Mouse (Mus musculus) thymus, postnatal 36 days (tissue): ENCODE results near the gene Dis3l2.

ENCODE experiments used
- DNase-seq, 2 experiments: peaks; one replicate each; pipeline ENCODE4 v3.0.0; 2022; ENCODE audit warnings: mixed read lengths in 2 of 2

Gene Dis3l2

DNA sequence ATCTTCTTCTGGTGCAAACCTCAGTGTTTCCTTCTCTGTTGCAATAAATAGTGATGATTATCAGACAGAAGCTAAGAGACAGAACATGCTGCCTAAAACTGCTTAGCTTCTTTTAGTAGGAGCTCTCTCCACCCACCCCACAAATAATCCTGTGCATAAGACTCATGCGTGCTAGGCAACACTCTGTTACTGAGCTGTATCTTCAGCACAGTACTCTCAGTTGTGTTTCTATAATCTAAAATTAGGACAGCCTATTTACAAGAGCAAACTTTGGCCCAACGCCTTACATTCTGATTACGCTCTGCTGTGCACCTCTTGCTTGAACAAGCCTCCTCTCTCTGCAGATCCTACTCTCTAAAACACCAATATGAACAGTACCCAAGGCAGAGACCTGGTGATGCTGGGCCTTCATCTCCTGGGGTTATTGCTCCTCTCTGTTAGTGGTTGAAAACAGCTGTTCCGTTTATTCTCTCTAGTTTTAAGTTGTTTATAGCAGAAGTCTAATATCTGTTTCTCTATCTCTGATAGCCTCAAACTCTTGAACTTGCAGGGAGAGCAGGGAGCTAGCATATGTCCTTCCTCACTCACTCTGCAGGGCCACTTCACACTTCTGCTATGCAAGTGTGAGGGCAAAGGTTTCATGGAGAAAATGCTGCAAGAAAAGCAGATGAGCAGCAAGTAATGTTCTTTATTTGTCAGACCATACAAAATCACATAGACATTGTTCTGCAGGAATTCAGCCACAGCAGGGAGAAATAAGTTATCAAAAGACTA lies 228.2 kb downstream of the Dis3l2 start:
- DNase-seq: no peak

- no peak for DNase-seq
Measured at GRCm38 (mm10) chr1:86932810-86933209, 229.2 kb downstream of the Dis3l2 start.

DNA sequence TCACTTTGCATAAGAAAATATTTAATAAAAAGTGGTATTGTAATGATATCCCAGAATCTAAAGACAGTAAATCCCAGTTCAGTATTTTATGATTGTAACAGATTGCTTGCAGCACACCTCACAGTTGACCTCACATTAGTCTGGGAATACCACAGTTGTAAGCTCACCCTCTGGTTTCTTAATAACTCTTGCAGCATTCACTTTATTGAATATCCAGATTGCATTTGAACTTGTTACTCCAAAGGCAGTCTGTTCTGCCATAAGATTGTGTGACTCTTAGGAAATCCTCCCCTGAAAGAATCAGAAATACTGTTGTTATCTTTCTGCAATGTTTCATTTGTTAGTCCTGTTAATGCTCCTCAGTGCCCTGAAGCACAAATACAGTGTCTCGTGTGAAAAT lies 230.0 kb downstream of the Dis3l2 start:
- DNase-seq: no peak

- DNase-seq: no peak
Measured at GRCm38 (mm10) chr1:86951501-86952205, 248.0 kb downstream of the Dis3l2 start.

DNA sequence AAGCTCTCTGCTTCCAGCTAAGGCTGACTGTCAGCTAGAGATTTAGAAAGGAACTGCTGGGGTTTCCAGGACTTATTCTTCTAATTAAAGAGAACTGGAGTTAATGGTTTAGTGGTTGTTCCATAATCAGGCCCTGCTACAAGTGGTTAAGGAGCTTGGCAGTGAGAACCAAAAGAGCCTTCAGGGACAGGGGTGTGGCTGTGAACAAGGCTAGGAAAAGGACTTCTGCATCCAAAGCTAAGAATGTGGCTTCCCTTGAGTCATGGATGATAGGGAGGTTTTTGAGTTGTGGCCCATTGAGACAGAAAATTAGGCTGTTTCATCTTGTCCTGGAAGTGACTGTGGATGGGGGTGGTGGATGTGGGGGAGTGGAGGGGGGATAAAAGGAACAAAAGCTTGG lies 252.2 kb downstream of the Dis3l2 start:
- no peak for DNase-seq

- DNase-seq: no peak
Measured at GRCm38 (mm10) chr1:86968261-86968964, 264.8 kb downstream of the Dis3l2 start.

DNA sequence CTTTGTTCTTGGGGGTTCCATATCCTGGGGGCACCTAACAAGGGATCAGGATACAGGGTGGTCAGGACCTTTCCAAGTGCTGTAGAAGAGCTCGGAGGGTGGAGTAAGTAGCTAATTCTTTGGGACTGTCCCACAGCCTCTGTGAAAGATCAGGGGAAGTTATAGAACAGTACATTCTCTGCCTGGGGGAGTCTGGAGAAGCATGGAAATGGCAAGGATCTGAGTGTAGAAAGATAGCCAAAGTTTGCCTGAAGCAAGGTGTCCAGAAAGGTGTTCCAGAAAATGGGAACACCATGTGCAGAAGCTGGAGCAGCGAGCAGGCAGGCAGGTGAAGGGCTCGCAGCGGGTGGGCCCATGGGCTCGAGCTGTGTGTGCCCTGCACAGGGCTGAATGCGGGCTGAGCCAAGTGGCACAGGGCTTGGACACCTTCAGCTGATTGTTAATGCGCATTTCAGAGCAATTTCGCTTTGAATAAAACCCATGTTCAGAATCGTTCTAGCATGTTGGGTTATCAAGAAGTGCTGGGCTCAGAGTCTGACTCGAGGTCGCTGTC lies 265.6 kb downstream of the Dis3l2 start:
- no peak for DNase-seq

GRCm38 (mm10) chr1:86972693-86973092 lies 269.1 kb downstream of the Dis3l2 start:
- DNase-seq: no peak

DNA sequence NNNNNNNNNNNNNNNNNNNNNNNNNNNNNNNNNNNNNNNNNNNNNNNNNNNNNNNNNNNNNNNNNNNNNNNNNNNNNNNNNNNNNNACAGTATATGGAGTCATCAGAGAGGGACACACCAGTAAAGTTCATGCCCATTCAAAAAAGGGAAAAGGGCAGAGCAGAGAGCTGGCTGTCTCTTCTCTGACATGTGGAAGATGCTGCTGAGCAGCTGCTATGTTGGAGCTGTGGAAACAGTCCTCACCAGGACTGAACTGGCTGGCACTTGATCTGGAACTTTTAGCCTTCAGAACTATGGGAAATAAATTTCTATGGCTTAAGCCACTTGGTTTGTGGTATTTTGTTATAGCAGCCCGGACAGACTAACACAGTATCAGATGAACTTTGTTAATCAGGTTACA lies 273.4 kb downstream of the Dis3l2 start:
- no peak for DNase-seq

DNA sequence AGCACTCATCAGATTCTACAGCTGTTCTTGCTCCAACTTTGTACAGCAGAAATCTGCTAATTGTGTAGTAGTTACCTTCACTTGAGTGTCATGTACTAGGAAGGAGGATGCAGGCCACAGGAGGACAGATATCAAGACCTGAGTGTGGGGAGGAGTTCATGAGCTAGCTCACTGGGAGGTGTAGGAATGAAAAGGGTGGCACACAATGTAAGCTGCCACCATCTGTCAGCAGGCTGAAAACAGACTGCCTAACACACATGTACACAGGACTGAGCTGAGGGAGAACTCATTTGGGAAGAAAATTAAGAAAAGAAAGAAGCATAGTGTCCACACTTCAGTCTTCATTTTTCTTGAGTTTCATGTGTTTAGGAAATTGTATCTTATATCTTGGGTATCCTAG lies 282.8 kb downstream of the Dis3l2 start:
- DNase-seq: no peak

- DNase-seq: no peak
Measured at GRCm38 (mm10) chr1:86992849-86993248, 289.2 kb downstream of the Dis3l2 start.

- DNase-seq: no peak
Measured at GRCm38 (mm10) chr1:86994023-86994422, 290.4 kb downstream of the Dis3l2 start.

- DNase-seq: no peak
Measured at GRCm38 (mm10) chr1:86998051-86998450, 294.4 kb downstream of the Dis3l2 start.

DNA sequence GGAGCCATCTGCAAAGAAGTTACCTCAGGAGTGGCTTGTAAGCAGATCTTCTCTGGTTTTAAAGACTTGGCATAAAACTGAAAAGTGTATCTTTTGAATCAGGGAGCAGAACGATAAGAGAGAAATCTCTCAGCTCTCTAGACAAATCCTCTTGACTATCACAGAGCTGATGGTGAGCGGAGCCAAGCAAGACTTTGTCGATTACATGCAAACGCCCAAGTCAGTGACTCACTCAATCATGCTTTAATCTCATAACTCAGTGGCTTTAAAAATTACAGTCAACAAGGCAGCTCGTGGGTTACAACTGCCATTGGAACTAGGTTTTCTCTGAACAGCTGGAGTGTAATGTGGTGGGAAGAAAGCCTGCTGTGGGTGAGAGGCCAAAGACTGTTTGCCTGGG lies 297.8 kb downstream of the Dis3l2 start:
- no peak for DNase-seq

- DNase-seq: no peak
Measured at GRCm38 (mm10) chr1:87002545-87003168, 299.0 kb downstream of the Dis3l2 start.

GRCm38 (mm10) chr1:87003169-87003552 lies 299.6 kb downstream of the Dis3l2 start:
- no peak for DNase-seq

GRCm38 (mm10) chr1:87006425-87006824 lies 302.8 kb downstream of the Dis3l2 start:
- DNase-seq: no peak

DNA sequence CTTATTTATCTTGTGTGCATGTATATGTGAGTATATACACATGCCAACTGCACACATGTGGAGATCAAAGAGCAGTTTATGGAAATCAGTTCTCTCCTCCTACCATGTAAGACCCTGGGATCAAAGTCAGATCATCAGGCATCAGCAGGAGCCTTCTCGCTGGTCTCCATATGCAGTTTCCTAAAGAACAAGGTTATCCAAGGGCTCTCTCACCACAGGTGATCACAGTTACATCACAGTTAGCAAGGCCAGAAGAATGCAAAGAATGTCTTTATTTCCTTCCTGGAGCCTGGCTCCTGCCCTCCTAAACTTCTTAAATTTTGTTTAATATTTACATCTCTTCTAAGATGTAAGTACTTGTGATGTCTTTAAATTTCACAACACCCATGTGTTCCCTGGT lies 304.6 kb downstream of the Dis3l2 start:
- DNase-seq: no peak

DNA sequence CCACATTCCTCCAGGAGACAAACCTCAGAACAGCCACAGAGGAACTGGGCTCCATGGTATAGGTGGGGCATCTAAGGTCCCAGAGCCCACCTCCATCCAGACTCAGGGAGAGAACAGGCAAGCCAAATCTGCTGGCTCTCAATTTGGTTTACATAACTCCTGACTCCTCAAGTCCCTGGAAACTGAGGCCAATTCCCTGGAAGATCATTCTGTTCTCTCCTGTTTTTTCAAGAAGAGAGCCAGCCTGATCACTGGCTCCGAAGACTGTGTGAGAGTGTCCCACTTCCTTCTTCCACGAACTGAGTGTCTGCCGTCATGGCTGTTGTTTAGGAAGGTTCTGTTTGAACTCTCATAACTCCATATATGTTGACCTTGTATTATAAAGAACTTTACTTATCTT lies 305.5 kb downstream of the Dis3l2 start:
- DNase-seq: no peak

GRCm38 (mm10) chr1:87010629-87011330 lies 307.2 kb downstream of the Dis3l2 start:
- no peak for DNase-seq

GRCm38 (mm10) chr1:87011718-87012117 lies 308.1 kb downstream of the Dis3l2 start:
- DNase-seq: no peak

DNA sequence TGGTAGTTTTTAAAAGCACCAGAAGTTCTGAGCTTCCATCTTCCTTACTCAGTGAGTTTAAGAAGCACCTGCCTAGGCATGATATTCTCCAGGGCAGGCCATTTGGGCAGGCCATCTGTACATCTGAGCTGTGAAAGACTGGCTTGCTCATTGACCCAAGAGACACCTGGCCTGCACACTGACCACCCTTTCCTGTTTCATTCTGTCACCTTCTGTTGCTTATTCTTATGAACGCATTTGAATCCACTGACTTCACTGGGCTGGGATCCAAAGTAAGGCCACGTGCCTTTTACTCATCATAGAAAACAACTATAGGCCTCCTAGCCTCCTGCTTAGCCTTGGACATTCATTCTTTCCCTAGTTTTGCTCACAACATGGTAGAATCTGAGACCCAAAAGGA lies 309.0 kb downstream of the Dis3l2 start:
- no peak for DNase-seq
